Mouse (Mus musculus) neural tube, embryonic 11.5 days (tissue): ENCODE data around the gene Kars. TPM values are rescaled to one million over a fixed set of nuclear protein-coding genes. Genes with fewer than 3 reads are reported as not detected.

Experiments
- ATAC-seq: fragments of 200-750 bp; cut with Nextera tagmentation; 2 replicates; pipeline ENCODE4 v1.8.0; 2017; ENCODE audit warnings: moderate number of reproducible peaks, mild to moderate bottlenecking, moderate TSS enrichment, moderate library complexity; ENCODE audit not compliant: insufficient read depth, low FRiP score, low TSS enrichment
- DNase-seq: peaks from one replicate; pipeline ENCODE4 v3.0.0-alpha.2; 2015; ENCODE audit warnings: low spot score
- H3K27ac ChIP-seq: fragments of 300-500 bp; sonication (generic); 2 replicates; pipeline ENCODE4 v1.5.1; 2014; ENCODE audit warnings: low read depth, mild to moderate bottlenecking, low read length
- H3K27me3 ChIP-seq: fragments of 300-500 bp; sonication (generic); 2 replicates; pipeline ENCODE4 v1.6.1; 2014; ENCODE audit warnings: mild to moderate bottlenecking, low read length, mixed read lengths; ENCODE audit not compliant: control insufficient read depth, insufficient read depth
- H3K36me3 ChIP-seq: fragments of 300-500 bp; sonication (generic); 2 replicates; pipeline ENCODE4 v1.6.1; 2014; ENCODE audit warnings: mild to moderate bottlenecking, low read length, moderate library complexity, mixed read lengths; ENCODE audit not compliant: control insufficient read depth, insufficient read depth
- H3K4me1 ChIP-seq: fragments of 300-500 bp; sonication (generic); 2 replicates; pipeline ENCODE4 v1.6.1; 2014; ENCODE audit warnings: low read length, mixed read lengths; ENCODE audit not compliant: control insufficient read depth, insufficient read depth
- H3K4me2 ChIP-seq: fragments of 300-500 bp; sonication (generic); 2 replicates; pipeline ENCODE4 v1.6.1; 2014; ENCODE audit warnings: low read depth, mild to moderate bottlenecking, moderate library complexity
- H3K4me3 ChIP-seq: fragments of 300-500 bp; sonication (generic); 2 replicates; pipeline ENCODE4 v1.5.1; 2014; ENCODE audit warnings: low read depth, low read length
- H3K9ac ChIP-seq: fragments of 300-500 bp; sonication (generic); 2 replicates; pipeline ENCODE4 v1.6.1; 2014; ENCODE audit warnings: mild to moderate bottlenecking, low read length
- H3K9me3 ChIP-seq: fragments of 300-500 bp; sonication (generic); 2 replicates; pipeline ENCODE4 v1.6.1; 2016; ENCODE audit warnings: low read length; ENCODE audit not compliant: control insufficient read depth
- WGBS: fragments of 180-500 bp; shearing (Covaris S2); extraction: QIAGEN DNeasy Blood & Tissue Kit; methylation state at CpG from one replicate; pipeline ENCODE4 v1.1.7; 2014; 5-methylcytosine and 5-hydroxymethylcytosine counted together
- polyA plus RNA-seq: library from polyadenylated mRNA; unstranded; fragments of >200 nt; fragmentation: Nextera tagmentation; extraction: Ambion mirVana; gene quantifications from 2 replicates; pipeline ENCODE4 v1.2.1, GENCODE M21; 2014

The Kars gene
- polyA plus RNA-seq, 1 experiment from 2014 or later, result 249 TPM

DNA sequence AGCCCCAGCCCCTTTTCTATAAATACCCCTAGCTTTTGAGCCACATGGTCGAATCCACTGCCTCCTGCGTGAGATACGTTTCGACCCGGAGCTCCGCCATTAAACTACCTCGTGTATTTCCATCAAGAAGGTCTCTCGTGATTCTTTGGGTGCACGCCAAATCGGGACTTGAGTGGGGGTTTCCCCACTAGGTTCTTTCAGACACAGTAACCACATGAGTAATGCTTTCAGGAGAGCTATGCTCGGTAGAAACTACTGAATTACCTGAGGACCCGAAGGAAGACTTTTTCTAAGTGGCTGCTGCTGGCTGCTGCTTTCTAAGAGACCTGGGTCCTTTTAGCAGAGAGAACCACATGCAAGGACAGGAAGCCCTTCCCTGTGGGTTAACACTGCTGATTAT, 37.0 kb downstream of the Kars start:
- Histone ChIP-seq H3K4me1 (no peaks in the 10 kb centered on the region), H3K4me3 (no peak overlapping the region), H3K36me3 (no peaks in the 10 kb centered on the region; the same call in 1 of the 2 replicates), H3K4me2 (no peak overlapping the region), H3K27ac (no peak overlapping the region), H3K27me3 (no peaks in the 10 kb centered on the region), H3K9me3 (no peaks in the 10 kb centered on the region), H3K9ac (no peak overlapping the region)
- 98% methylated on average over 12 of the region's 12 CpGs for WGBS
- DNase-seq (no peak), ATAC-seq (no peak)

DNA sequence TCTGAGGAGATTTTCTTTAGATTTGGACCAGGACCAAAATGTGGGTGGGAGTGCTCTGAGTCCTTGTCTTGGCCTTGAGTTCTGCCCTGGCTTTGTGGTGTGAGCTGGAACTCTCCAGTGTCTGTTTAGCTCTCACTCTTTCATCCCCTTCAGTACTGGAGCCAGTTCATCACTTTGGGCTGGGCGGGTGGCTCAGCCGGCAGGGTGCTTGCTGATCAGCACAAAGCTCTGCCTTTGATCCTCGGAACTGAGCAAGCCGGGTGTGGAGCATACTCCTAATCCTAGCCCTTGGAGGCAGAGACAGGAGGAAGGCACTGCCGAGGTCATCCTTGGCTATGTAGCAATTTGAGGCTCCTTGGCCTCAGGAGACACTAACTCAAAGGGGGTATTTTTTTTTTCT, 42.1 kb downstream of the Kars start:
- Histone ChIP-seq H3K9ac (no peak overlapping the region), H3K4me3 (no peak overlapping the region), H3K9me3 (no peaks in the 10 kb centered on the region), H3K36me3 (no peaks in the 10 kb centered on the region; the same call in 1 of the 2 replicates), H3K4me2 (no peak overlapping the region), H3K4me1 (no peaks in the 10 kb centered on the region), H3K27me3 (no peaks in the 10 kb centered on the region), H3K27ac (no peak overlapping the region)
- ATAC-seq, result no peak
- 28% methylated on average over 5 of the region's 5 CpGs for WGBS
- no peak for DNase-seq

GRCm38 (mm10) chr8:111968541-111968940, 42.6 kb downstream of the Kars start:
- Histone ChIP-seq H3K9me3 (no peaks in the 10 kb centered on the region), H3K4me2 (no peak overlapping the region), H3K27ac (no peak overlapping the region), H3K4me3 (no peak overlapping the region), H3K9ac (no peak overlapping the region), H3K4me1 (no peaks in the 10 kb centered on the region), H3K27me3 (no peaks in the 10 kb centered on the region), H3K36me3 (no peaks in the 10 kb centered on the region; the same call in 1 of the 2 replicates)
- DNase-seq, result no peak
- no peak for ATAC-seq
- WGBS, result 89% methylated on average over 10 of the region's 10 CpGs

GRCm38 (mm10) chr8:111967246-111967870, 43.8 kb downstream of the Kars start:
- Histone ChIP-seq H3K9me3 (no peaks in the 10 kb centered on the region), H3K4me1 (no peaks in the 10 kb centered on the region), H3K4me2 (no peak overlapping the region), H3K27me3 (no peaks in the 10 kb centered on the region), H3K4me3 (no peak overlapping the region), H3K36me3 (no peaks in the 10 kb centered on the region; the same call in 1 of the 2 replicates), H3K27ac (no peak overlapping the region), H3K9ac (no peak overlapping the region)
- ATAC-seq (no peak), DNase-seq (no peak)
- 84% methylated on average over 5 of the region's 5 CpGs for WGBS

- no peak overlapping the region for H3K9ac ChIP-seq
- no peak overlapping the region for H3K4me3 ChIP-seq
- no peak overlapping the region for H3K27ac ChIP-seq
- H3K9me3 ChIP-seq, result no peaks in the 10 kb centered on the region
- H3K4me1 ChIP-seq, result no peaks in the 10 kb centered on the region
- no peaks in the 10 kb centered on the region for H3K27me3 ChIP-seq
- DNase-seq, result no peak
- no peaks in the 10 kb centered on the region; the same call in 1 of the 2 replicates for H3K36me3 ChIP-seq
- no peak overlapping the region for H3K4me2 ChIP-seq
- no peak for ATAC-seq
- 82% methylated on average over 7 of the region's 7 CpGs for WGBS
Observed at GRCm38 (mm10) chr8:111964849-111965561, 46.1 kb downstream of the Kars start.

DNA sequence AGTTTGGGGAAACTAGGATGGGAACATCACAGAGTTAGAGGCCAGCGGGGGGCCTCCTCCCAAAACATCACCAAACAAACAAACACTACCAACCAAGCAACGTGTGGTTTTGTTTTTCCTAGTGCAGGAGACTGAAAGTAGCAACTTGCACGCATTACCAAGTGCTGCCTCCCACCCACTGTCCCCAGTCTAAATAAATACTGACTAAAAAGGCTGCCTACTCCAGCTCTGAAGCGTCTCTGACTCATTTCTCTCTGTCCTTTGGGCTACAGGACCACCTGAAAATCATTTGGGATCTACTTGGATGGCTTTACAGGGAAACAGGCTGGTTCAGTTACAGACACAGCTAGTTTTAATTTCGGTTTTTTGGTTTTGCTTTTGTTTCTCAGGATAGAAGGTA, 46.8 kb downstream of the Kars start:
- H3K4me3 ChIP-seq, result no peak overlapping the region
- no peak for DNase-seq
- ATAC-seq, result no peak
- H3K4me1 ChIP-seq, result no peaks in the 10 kb centered on the region
- no peak overlapping the region for H3K4me2 ChIP-seq
- H3K9ac ChIP-seq, result no peak overlapping the region
- WGBS, result 58% methylated on average over 5 of the region's 5 CpGs
- H3K9me3 ChIP-seq, result no peaks in the 10 kb centered on the region
- H3K36me3 ChIP-seq, result no peaks in the 10 kb centered on the region; the same call in 1 of the 2 replicates
- no peaks in the 10 kb centered on the region for H3K27me3 ChIP-seq
- H3K27ac ChIP-seq, result no peak overlapping the region

GRCm38 (mm10) chr8:111963546-111963945, 47.6 kb downstream of the Kars start:
- Histone ChIP-seq H3K27me3 (no peaks in the 10 kb centered on the region), H3K4me2 (no peak overlapping the region), H3K4me1 (no peaks in the 10 kb centered on the region), H3K4me3 (no peak overlapping the region), H3K27ac (no peak overlapping the region), H3K9me3 (no peaks in the 10 kb centered on the region), H3K9ac (no peak overlapping the region), H3K36me3 (no peaks in the 10 kb centered on the region; the same call in 1 of the 2 replicates)
- ATAC-seq (no peak), DNase-seq (no peak)
- WGBS, result 76% methylated on average over 4 of the region's 4 CpGs

DNA sequence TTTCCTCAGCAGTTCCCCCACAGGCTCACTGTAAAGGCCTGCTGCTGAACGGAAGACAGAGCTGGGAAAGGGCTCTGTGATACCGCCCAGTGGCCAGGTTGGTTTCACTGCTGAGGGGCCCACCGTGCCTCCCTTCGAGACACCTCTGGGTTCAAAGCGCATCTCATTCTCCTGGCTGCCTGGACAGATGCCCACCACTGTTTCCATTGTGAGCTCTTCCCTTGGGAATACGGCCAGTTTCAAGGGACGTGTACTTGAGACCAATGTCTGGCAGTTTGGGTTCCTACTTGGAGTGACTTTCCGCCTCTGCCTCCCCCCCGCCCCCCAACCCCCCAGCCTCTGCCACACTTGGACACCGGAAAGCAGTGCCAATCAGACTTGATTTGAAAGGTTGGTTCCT, 48.0 kb downstream of the Kars start:
- Histone ChIP-seq H3K4me2 (no peak overlapping the region), H3K27ac (no peak overlapping the region), H3K4me3 (no peak overlapping the region), H3K9me3 (no peaks in the 10 kb centered on the region), H3K36me3 (no peaks in the 10 kb centered on the region; the same call in 1 of the 2 replicates), H3K4me1 (no peaks in the 10 kb centered on the region), H3K9ac (no peak overlapping the region), H3K27me3 (no peaks in the 10 kb centered on the region)
- DNase-seq (no peak), ATAC-seq (no peak)
- WGBS, result 76% methylated on average over 10 of the region's 10 CpGs

DNA sequence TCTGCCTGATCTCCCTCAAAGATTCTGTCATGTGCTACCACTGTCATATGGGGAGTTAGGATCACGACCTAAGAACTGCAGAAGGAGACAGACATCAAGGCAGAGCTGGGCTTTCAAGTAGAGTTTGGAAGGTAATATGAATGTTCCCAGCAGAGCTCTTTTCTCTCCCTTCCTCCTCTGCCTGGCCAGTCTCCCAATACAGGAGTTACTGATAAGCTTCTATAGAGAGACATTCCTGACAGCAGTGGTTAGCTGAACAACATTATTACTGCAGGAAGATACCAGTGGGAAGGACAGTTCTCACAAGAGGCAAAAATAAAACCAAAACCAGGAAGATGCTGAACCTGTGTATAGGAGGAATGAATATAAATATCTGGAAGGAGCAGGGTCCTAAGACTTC, 48.5 kb downstream of the Kars start:
- ATAC-seq, result no peak
- Histone ChIP-seq H3K4me3 (no peak overlapping the region), H3K4me2 (no peak overlapping the region), H3K27me3 (no peaks in the 10 kb centered on the region), H3K27ac (no peak overlapping the region), H3K4me1 (no peaks in the 10 kb centered on the region), H3K36me3 (no peaks in the 10 kb centered on the region; the same call in 1 of the 2 replicates), H3K9ac (no peak overlapping the region), H3K9me3 (no peaks in the 10 kb centered on the region)
- no peak for DNase-seq
- WGBS, result 86% methylated on average over 1 of the region's 1 CpGs
